Mouse (Mus musculus): ENCODE measurements around the gene Bahd1.
A peak's percentile ranks its signal among the peaks of the same experiment; 100 is the strongest.

The Bahd1 gene

GRCm38 (mm10) chr2:118899981-118900825, at the start of gene Bahd1:
TSS of gene Bahd1 (plus strand) at chr2:118900377.
- peak; percentile 55 to 56 for DNase-seq

DNA sequence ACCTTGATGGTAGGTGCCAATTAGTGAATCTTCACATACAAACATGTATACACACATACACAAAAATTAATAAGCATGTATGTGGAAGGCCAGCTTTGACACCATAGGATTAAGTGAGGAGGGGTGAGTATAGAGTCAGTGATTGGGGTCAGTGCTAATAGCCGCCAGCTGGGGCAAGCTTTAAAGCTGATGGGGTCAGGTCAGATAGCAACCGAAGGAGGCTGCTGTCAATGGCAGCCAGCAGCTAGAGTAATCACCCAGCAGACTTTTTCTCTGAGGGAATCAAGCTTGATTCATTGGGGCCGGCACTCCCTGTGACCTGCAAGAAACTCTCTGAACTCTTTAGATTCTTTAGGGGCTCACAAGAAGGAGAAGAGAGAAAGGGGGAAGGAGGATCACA, 48.4 kb upstream of the Bahd1 start:
- DNase-seq, result no peak

- peak; percentile 97 for DNase-seq
These were observed 38.5 kb upstream of the Bahd1 start, which contains the start of gene Ivd for GRCm38 (mm10) chr2:118861454-118862339. TSS of gene Ivd (plus strand) at chr2:118861954.

GRCm38 (mm10) chr2:118862340-118862675, 37.9 kb upstream of the Bahd1 start:
- no peak for DNase-seq

- no peak for DNase-seq
These were observed 29.6 kb upstream of the Bahd1 start for GRCm38 (mm10) chr2:118870601-118871000.

DNA sequence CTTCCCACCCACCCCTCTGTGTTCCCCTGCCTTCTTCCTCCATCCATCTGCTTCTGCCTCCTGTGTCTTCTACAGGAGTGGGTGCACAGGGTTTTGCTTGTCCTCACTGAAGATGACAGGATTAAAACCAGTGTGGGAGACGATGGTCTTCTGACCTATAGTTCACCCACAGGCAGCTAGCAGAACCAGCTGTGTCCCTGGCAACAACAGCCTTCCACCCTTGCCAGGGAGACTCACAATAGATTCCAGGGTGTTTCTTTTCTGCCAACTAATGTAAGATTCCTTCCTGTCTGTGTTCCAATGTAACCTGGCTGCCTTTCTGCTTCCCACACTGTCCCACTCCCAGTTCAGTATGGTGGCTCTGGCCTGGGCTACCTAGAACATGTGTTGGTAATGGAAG, 29.1 kb upstream of the Bahd1 start:
- no peak for DNase-seq

GRCm38 (mm10) chr2:118873018-118873417, 27.2 kb upstream of the Bahd1 start:
- DNase-seq, result no peak

DNA sequence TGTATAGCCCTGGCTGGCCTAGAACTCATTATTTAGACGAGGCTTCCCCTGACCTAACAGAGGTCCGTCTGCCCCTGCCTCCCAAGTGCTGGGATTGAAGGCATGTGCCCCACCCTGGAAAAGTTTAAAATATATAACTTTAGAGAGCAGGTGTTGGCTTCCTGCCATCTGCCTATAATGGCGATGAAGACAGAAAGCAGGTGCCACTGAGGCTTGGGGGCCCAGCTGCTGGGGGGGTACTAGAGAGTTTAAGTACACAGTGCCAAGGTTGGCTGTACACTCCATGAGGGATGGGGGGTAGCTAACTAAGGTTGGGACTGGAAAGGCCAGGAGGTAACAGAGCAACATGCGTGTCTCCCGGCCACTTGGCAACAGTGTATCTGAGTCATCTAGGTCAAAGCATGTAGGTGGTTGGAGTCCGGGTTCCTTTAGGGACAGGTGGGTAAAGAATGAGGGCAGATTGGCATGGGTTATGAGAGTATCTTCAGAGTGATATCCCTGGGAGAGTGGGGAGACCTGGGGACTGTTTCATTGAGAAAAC, 26.2 kb upstream of the Bahd1 start:
- no peak for DNase-seq

DNA sequence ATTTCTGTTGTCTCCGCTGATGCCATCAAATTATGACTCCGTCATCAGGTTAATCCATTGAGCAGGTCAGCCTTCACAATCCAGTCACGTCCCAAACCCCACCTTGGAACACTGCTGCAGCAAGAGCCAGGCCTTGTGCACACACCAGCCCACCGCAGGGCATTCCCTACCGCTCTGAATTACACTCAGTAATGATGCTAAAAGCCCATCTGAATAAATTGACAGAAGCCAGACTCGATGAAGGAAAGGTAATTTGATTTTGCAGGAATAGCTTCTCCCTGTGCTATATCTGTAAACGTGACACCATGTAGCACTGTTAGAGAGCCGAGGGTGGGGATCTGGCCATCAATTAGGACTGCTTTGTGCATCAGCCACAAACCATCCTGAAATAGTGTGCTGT, 24.9 kb upstream of the Bahd1 start:
- no peak for DNase-seq

GRCm38 (mm10) chr2:118876453-118876852, 23.7 kb upstream of the Bahd1 start:
- DNase-seq, result no peak

- no peak for DNase-seq
These were observed 19.2 kb upstream of the Bahd1 start for GRCm38 (mm10) chr2:118881019-118881418.

- no peak for DNase-seq
These were observed 18.2 kb upstream of the Bahd1 start for GRCm38 (mm10) chr2:118881956-118882355.

- peak; percentile 91 to 93 for DNase-seq
These were observed 17.1 kb upstream of the Bahd1 start for GRCm38 (mm10) chr2:118882840-118883679.

GRCm38 (mm10) chr2:118887440-118887839, 12.7 kb upstream of the Bahd1 start:
- DNase-seq, result no peak

GRCm38 (mm10) chr2:118887845-118888548, 12.2 kb upstream of the Bahd1 start:
- DNase-seq, result no peak

GRCm38 (mm10) chr2:118891173-118891572, 9.0 kb upstream of the Bahd1 start:
- DNase-seq, result no peak

- DNase-seq, result peak; percentile 69 to 71
These were observed 3.9 kb upstream of the Bahd1 start for GRCm38 (mm10) chr2:118895990-118896913.

GRCm38 (mm10) chr2:118896914-118897291, 3.3 kb upstream of the Bahd1 start:
- DNase-seq, result peak; percentile 42 to 56

- peak; percentile 26 to 36 for DNase-seq
These were observed 2.8 kb upstream of the Bahd1 start for GRCm38 (mm10) chr2:118897392-118897791.

DNA sequence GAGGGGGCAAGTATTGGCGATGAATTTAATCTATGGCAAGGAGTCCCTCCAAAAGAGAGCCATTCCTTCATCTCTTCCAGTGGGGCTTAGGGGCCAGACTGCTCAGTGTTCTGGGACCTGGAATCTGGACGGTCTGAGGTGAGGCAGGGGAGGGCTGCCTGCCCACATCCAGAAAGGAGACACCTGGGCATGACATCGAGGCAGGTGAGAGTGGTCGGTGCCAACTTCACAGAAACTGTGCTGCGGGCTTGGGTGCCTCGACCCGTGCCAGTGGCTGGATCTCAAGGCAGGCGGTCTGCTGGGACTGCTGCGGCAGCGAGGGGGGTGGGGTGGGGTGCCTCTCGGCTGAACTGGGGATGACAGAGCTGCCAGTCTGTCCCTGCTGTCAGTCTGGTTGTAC, 2.4 kb upstream of the Bahd1 start:
- no peak for DNase-seq

GRCm38 (mm10) chr2:118898771-118899170, 1.4 kb upstream of the Bahd1 start:
- DNase-seq, result no peak

Measured in cerebellum, postnatal 10 days (tissue).